Mouse (Mus musculus) G1E (cell line): ENCODE data around the gene Zbtb8a.

Experiments
- CTCF ChIP-seq: IDR thresholded peaks from 2 replicates; pipeline ENCODE4 v1.5.1; 2012; ENCODE audit warnings: low read depth, low read length, inconsistent platforms, mixed read lengths
- TAL1 ChIP-seq: conservative IDR thresholded peaks from 2 replicates; pipeline ENCODE4 v1.6.1; 2012; ENCODE audit warnings: low read depth, low read length, inconsistent platforms, mixed read lengths

DNA sequence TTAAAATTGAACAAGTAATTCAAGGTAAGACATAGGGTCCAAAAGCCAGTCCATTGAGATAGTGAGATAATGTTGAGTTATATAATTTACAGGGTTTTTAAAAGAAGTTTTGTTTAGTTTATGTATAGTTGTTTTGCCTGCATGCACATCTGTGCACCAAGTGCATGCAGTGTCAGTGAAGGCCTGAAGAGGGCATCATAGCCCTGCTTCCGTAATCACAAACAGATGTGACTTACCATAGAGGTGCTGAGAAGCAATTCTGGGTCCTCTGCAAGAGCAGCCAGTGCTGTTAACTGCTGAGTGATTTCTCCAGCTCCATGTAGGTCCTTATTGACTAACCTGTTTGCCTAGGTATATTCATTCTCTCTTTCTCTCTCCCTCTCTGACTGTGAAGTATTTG, 36.0 kb downstream of the Zbtb8a start:
- no peak for TF ChIP-seq CTCF
- TF ChIP-seq TAL1: no peak
